Mouse (Mus musculus) liver, embryonic 13.5 days (tissue): ENCODE data around the gene Kmt2a. TPM values are rescaled to one million over a fixed set of nuclear protein-coding genes. Genes with fewer than 3 reads are reported as not detected.
A peak's percentile ranks its signal among the peaks of the same experiment; 100 is the strongest.

ENCODE experiments used
- ATAC-seq: fragments of 200-750 bp; cut with Nextera tagmentation; 2 replicates; pipeline ENCODE4 v1.8.0; 2017; ENCODE audit warnings: low read depth, mild to moderate bottlenecking, moderate number of reproducible peaks, moderate library complexity
- DNase-seq: peaks from one replicate; pipeline ENCODE4 v3.0.0; 2022
- H3K27ac ChIP-seq: fragments of 300-500 bp; sonication (generic); 2 replicates; pipeline ENCODE4 v1.5.1; 2015; ENCODE audit warnings: moderate library complexity, mild to moderate bottlenecking, inconsistent platforms
- H3K27me3 ChIP-seq: fragments of 300-500 bp; sonication (generic); 2 replicates; pipeline ENCODE4 v1.6.1; 2015; ENCODE audit warnings: mild to moderate bottlenecking, inconsistent platforms
- H3K36me3 ChIP-seq: fragments of 300-500 bp; sonication (generic); 2 replicates; pipeline ENCODE4 v1.6.1; 2015; ENCODE audit warnings: mild to moderate bottlenecking, inconsistent platforms
- H3K4me1 ChIP-seq: fragments of 300-500 bp; sonication (generic); replicated peaks from 2 replicates; pipeline ENCODE4 v1.6.1; 2015; ENCODE audit warnings: inconsistent platforms
- H3K4me2 ChIP-seq: fragments of 300-500 bp; sonication (generic); 2 replicates; pipeline ENCODE4 v1.6.1; 2015; ENCODE audit warnings: inconsistent platforms, mild to moderate bottlenecking, moderate library complexity
- H3K4me3 ChIP-seq: fragments of 300-500 bp; sonication (generic); replicated peaks from 2 replicates; pipeline ENCODE4 v1.5.1; 2015; ENCODE audit warnings: mild to moderate bottlenecking, inconsistent platforms
- H3K9ac ChIP-seq: fragments of 300-500 bp; sonication (generic); 2 replicates; pipeline ENCODE4 v1.6.1; 2015; ENCODE audit warnings: mild to moderate bottlenecking, inconsistent platforms
- H3K9me3 ChIP-seq: fragments of 300-500 bp; sonication (generic); replicated peaks from 2 replicates; pipeline ENCODE4 v1.6.1; 2016; ENCODE audit warnings: inconsistent platforms
- WGBS: fragments of 180-500 bp; shearing (Covaris S2); methylation state at CpG from one replicate; pipeline ENCODE4 v1.1.7; 2015; ENCODE audit not compliant: insufficient replicate concordance; 5-methylcytosine and 5-hydroxymethylcytosine counted together
- polyA plus RNA-seq: library from polyadenylated mRNA; unstranded; fragments of >200 nt; fragmentation: Nextera tagmentation; extraction: Ambion mirVana; gene quantifications from 2 replicates; pipeline ENCODE4 v1.2.1, GENCODE M21; 2015

Kmt2a gene
- polyA plus RNA-seq, 1 experiment from 2014 or later: 3.8 TPM

DNA sequence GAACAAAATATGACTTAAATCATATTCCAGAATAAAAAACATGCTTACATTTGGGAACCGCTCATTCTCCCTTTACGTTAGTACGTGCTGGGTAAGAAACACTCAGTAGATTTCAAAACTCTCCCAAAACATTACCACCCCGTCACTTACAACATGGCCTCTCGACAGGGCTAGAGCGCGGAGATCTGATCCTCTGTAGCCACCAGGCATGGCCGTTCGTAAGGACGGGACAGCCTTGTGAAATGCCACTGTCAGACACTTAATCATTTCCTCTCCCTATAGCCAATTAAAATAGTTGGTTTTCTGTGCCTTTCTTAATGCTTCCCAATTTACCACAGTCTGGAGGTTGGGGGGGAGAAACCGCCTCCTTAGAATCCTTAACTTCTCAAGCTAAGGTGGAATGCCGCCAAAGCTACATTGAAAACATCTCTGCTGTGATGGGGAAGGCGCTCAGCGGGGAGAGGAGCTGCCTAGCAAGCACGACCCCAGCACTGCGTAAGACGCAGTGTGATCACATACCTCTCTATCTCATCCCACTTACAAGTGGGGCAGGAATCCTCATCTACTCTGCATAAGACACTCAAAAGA, 23.6 kb downstream of the Kmt2a start:
- no peak overlapping the region for H3K9ac ChIP-seq
- peaks cover 17% of the 10 kb centered on the region for H3K4me1 ChIP-seq
- DNase-seq: no peak
- WGBS: 88% methylated on average over 17 of the region's 17 CpGs
- H3K27ac ChIP-seq: no peak overlapping the region
- no peak overlapping the region for H3K4me3 ChIP-seq
- no peaks in the 10 kb centered on the region for H3K27me3 ChIP-seq
- no peak overlapping the region for H3K4me2 ChIP-seq
- H3K9me3 ChIP-seq: no peaks in the 10 kb centered on the region
- peaks cover 25% of the 10 kb centered on the region for H3K36me3 ChIP-seq
- no peak for ATAC-seq

DNA sequence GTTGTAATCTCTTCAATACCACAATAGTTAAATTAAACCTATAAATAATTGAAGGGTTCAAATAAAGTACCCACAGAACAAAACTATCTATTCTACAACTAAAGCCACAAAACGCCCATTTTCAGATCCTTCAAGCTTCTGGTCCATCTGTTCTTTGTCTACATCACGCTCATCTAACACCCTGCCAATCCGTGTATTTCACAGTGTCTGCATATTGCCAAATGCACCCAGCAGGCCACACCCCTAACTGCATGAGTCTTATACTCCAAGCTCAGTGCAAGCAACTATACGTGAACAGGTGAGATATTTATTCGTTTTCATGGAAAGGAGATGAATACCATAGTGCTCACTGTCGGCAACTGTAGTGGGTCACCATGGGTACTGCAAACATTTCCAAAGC, 25.9 kb downstream of the Kmt2a start:
- DNase-seq: no peak
- WGBS: 74% methylated on average over 6 of the region's 6 CpGs

DNA sequence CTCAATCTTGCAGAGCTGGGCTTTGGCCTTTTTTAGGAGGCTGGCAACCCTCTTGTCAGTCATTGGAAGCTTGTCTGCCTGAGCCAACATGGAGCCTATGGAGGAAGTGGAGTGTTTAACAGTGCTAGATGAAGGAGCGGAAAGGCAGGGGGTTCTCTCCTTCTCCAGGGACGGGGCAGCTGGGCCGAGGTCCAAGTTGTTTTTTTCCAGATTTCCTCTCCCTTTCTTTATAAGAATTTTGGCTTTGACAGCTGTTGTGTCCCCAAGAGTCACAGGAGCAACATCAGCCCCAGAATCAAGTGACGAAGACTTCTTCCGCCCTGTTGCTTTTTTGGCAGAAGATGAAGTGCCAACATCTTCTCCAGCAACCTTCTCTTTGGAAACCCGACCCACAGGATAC, 33.6 kb downstream of the Kmt2a start:
- H3K4me3 ChIP-seq: no peak overlapping the region
- H3K4me1 ChIP-seq: no peaks in the 10 kb centered on the region
- no peak overlapping the region for H3K9ac ChIP-seq
- DNase-seq (no peak), ATAC-seq (no peak)
- H3K9me3 ChIP-seq: no peaks in the 10 kb centered on the region
- H3K36me3 ChIP-seq: peaks cover 77% of the 10 kb centered on the region
- H3K27me3 ChIP-seq: no peaks in the 10 kb centered on the region
- no peak overlapping the region for H3K4me2 ChIP-seq
- 91% methylated on average over 6 of the region's 6 CpGs for WGBS
- H3K27ac ChIP-seq: no peak overlapping the region

More for the DNA sequence above, 25.9 kb downstream of the Kmt2a start:
- H3K9me3 ChIP-seq: no peaks in the 10 kb centered on the region
- ATAC-seq: no peak
- H3K27me3 ChIP-seq: no peaks in the 10 kb centered on the region
- H3K4me3 ChIP-seq: no peak overlapping the region
- no peak overlapping the region for H3K27ac ChIP-seq
- no peak overlapping the region for H3K4me2 ChIP-seq
- no peak overlapping the region for H3K9ac ChIP-seq
- H3K36me3 ChIP-seq: peaks cover 9% of the 10 kb centered on the region
- H3K4me1 ChIP-seq: no peaks in the 10 kb centered on the region

DNA sequence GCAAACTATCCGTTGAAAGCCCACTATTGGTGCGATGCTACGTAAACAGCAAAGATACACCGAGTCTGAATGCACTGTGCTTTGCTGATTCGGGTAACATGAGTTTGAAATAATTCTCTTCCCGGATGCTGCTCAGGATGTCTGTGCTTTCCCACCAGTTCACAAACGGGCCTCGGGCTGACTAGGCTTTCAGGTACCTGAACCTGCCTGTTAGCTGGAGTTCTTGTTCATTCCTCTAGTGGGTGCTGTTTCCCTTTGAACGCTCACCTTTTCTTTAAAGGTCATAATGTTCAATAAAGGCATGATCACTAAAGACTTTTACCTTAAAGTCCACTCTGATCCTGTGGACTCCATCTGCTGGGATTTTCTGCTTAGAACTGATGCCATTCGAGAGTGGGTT, 39.9 kb downstream of the Kmt2a start:
- H3K36me3 ChIP-seq: peaks cover 81% of the 10 kb centered on the region

DNA sequence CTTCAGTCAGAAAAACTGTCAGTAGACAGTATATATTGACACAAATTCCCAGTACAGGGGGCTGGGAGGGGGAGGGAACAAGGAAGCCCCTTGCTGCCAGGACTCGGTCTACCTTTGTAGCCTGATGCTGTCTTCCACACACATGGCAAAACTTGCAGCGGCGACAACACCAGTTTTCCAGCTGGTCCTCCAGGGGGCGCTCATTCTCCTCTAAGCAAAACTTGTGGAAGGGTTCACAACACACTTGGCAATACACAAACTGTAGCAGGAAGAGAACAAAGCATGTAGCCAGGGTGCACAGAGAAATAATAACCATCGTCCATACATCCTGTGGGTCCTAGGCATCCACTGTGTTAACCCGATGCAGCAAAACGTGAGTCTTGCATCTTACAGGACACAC, 44.7 kb downstream of the Kmt2a start:
- Histone ChIP-seq H3K9me3 (no peaks in the 10 kb centered on the region), H3K27me3 (no peaks in the 10 kb centered on the region), H3K4me3 (no peak overlapping the region), H3K4me1 (no peaks in the 10 kb centered on the region), H3K4me2 (no peak overlapping the region), H3K27ac (no peak overlapping the region), H3K9ac (no peak overlapping the region), H3K36me3 (peaks cover 80% of the 10 kb centered on the region)
- 50% methylated on average over 7 of the region's 7 CpGs for WGBS
- peak; percentile 54 for DNase-seq
- ATAC-seq: no peak

More for the DNA sequence above, 39.9 kb downstream of the Kmt2a start:
- WGBS: 78% methylated on average over 10 of the region's 10 CpGs
- DNase-seq: no peak
- Histone ChIP-seq H3K9ac (no peak overlapping the region), H3K4me1 (no peaks in the 10 kb centered on the region), H3K27me3 (no peaks in the 10 kb centered on the region), H3K4me3 (no peak overlapping the region), H3K9me3 (no peaks in the 10 kb centered on the region), H3K27ac (no peak overlapping the region), H3K4me2 (no peak overlapping the region)
- ATAC-seq: no peak

DNA sequence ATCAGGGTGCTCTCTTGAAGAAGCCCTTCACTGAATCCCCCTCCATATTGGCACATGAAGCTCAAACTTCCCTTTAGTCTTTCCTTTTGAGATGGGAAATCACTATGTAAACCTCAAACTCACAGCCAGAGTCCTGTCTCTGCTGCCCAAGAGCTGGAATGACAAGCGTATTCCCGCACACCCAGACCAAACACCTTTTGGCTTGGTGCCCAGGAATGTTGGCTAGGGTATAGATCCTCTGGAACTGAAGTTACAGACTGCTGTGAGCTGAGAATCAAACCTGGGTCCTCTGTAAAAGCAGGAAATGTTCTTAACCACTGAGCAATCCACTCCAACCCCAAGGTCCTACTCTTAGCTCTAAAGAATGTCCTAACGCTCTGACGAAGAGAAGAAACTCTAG, 48.7 kb downstream of the Kmt2a start:
- Histone ChIP-seq H3K4me1 (no peaks in the 10 kb centered on the region), H3K4me2 (no peak overlapping the region), H3K4me3 (no peak overlapping the region), H3K9ac (no peak overlapping the region), H3K36me3 (peaks cover 85% of the 10 kb centered on the region), H3K27ac (no peak overlapping the region), H3K27me3 (no peaks in the 10 kb centered on the region), H3K9me3 (no peaks in the 10 kb centered on the region)
- ATAC-seq (no peak), DNase-seq (no peak)
- 86% methylated on average over 4 of the region's 4 CpGs for WGBS

DNA sequence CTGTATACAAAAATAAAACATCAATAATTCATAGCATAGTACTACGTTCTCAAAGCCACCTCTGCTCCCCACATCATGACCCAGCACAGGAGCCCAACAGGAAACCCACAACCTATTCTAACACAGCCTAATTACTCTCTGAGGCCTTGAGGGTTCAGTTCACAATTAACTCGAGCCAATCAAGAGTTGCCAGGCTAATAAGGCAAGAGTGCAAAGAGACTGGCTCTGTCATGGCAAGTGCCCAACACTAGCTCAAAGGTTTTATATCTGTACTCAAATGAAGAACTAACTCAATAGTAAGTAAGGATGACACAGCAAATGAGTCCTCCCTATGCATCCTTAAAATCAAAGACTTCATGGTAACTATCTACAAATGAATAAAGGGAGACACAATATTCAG, 50.6 kb downstream of the Kmt2a start:
- ATAC-seq (no peak), DNase-seq (no peak)
- H3K27me3 ChIP-seq: no peaks in the 10 kb centered on the region
- H3K4me2 ChIP-seq: no peak overlapping the region
- 73% methylated on average over 2 of the region's 2 CpGs for WGBS
- H3K27ac ChIP-seq: no peak overlapping the region
- H3K4me3 ChIP-seq: no peak overlapping the region
- no peaks in the 10 kb centered on the region for H3K9me3 ChIP-seq
- H3K9ac ChIP-seq: no peak overlapping the region
- no peaks in the 10 kb centered on the region for H3K4me1 ChIP-seq
- peaks cover 89% of the 10 kb centered on the region for H3K36me3 ChIP-seq

DNA sequence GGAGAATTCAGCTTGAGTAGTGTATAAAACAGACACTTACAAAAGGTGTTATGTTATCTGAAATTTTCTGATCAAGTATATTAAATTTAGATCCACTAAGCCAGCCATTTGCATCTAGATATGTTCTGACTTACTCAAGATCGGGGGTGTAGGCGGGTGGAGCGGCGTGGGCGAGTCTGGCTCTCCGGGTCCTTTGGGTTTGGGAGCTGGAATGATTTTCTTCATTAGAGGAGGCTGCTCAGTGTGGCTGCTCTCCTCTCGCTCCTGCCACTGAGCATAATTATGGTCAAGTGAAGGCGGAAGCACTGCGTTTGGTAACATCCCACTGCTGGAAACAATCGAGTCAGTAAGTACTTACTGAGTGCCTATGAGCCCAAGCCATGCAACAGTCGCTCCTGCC, 52.2 kb downstream of the Kmt2a start:
- Histone ChIP-seq H3K27me3 (no peaks in the 10 kb centered on the region), H3K36me3 (peaks cover 89% of the 10 kb centered on the region), H3K9ac (no peak overlapping the region), H3K4me1 (no peaks in the 10 kb centered on the region), H3K4me2 (no peak overlapping the region), H3K9me3 (no peaks in the 10 kb centered on the region), H3K4me3 (no peak overlapping the region), H3K27ac (no peak overlapping the region)
- 88% methylated on average over 11 of the region's 11 CpGs for WGBS
- ATAC-seq (no peak), DNase-seq (no peak)

DNA sequence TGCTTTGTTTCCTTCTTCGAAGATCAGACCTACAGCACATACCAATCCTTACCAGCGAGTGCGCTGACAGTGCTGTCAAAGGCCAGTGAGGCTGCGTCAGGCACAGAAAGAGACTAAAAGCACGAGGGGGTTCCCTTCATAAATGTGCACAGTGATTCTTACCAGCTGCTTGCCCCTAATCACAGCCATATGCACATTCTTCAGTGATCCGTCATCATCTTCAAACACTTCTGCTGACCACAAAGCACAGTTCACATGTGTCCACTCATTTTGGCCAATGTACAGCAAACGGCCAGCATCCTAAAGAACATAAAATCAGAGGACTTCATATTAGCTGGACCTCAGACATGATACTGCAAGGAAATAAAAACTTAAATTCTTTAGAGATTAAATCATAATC, 54.4 kb downstream of the Kmt2a start:
- no peak for DNase-seq
- 88% methylated on average over 7 of the region's 7 CpGs for WGBS
- H3K36me3 ChIP-seq: peaks cover 90% of the 10 kb centered on the region
- no peaks in the 10 kb centered on the region for H3K4me1 ChIP-seq
- H3K27me3 ChIP-seq: no peaks in the 10 kb centered on the region
- no peak overlapping the region for H3K9ac ChIP-seq
- no peak for ATAC-seq
- no peak overlapping the region for H3K27ac ChIP-seq
- H3K4me3 ChIP-seq: no peak overlapping the region
- H3K9me3 ChIP-seq: no peaks in the 10 kb centered on the region
- no peak overlapping the region for H3K4me2 ChIP-seq

DNA sequence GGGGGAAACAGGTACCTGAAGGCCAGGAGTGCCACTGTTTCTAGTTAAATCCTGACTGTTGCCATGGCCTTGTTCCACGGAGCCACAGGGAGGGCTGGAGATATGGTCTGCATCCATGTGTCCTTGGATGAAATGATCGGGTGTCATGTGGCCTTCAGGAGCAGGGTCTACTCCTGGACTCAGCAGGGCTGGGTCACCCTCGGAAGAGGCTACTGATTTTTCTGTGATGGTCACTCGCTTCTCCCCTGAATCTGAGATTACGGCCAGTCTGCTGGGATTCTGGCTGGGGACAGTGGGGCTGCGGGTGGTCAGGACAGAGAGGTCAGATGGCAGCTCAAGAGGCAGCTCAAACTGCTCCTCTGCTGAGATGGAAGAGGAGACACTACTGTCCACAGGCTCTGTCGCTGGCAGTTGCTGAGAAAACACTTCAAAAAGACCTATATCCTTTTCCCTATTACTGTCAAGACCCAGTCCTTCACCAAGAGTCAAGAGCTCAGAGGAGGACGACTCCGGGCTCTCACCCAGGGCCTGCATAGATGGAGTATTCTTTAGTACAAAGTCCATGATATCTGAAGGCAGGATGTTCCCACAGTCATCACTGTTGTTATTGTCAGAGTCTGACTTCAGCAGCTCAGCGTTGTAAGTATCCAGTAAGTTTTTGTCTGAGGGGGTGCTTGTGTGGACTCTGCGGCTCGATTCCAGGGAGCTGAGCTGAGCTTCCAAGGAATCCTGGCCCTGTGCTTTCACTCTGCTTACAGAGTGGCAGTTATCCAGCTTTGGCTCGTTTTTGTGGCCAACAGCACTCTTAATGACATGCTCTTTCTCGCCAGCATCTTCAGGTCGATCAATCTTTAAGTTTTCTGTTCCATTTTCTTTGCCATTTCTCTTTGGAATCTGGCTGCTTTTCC, 60.9 kb downstream of the Kmt2a start:
- Histone ChIP-seq H3K9me3 (no peaks in the 10 kb centered on the region), H3K4me3 (no peak overlapping the region), H3K9ac (no peak overlapping the region), H3K27ac (no peak overlapping the region), H3K4me1 (no peaks in the 10 kb centered on the region), H3K27me3 (no peaks in the 10 kb centered on the region), H3K36me3 (peaks cover 99% of the 10 kb centered on the region), H3K4me2 (no peak overlapping the region)
- ATAC-seq (no peak), DNase-seq (no peak)
- 85% methylated on average over 15 of the region's 15 CpGs for WGBS

DNA sequence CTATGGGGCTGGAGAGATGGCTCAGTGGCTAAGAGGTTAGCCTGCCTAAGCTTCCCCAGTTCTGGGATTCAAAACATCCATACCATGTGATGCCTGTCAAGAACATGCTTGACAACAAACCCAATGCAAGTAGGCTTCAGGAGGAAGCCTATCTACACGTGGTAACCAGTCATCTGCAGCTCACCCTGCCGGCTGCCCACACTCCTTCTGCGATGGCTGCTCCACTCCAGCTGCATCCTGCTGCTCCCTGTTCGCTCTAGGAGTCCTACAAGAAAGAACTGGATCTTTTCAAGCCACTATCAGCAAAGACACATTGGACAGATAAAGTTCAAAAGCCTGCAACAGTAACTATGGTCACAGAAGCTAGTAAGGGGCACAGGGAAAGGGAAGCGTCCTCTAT, 63.6 kb downstream of the Kmt2a start:
- no peak overlapping the region for H3K4me3 ChIP-seq
- H3K4me2 ChIP-seq: no peak overlapping the region
- no peaks in the 10 kb centered on the region for H3K4me1 ChIP-seq
- H3K36me3 ChIP-seq: peaks cover 99% of the 10 kb centered on the region
- ATAC-seq (no peak), DNase-seq (no peak)
- no peak overlapping the region for H3K9ac ChIP-seq
- 69% methylated on average over 5 of the region's 5 CpGs for WGBS
- no peak overlapping the region for H3K27ac ChIP-seq
- no peaks in the 10 kb centered on the region for H3K27me3 ChIP-seq
- no peaks in the 10 kb centered on the region for H3K9me3 ChIP-seq

DNA sequence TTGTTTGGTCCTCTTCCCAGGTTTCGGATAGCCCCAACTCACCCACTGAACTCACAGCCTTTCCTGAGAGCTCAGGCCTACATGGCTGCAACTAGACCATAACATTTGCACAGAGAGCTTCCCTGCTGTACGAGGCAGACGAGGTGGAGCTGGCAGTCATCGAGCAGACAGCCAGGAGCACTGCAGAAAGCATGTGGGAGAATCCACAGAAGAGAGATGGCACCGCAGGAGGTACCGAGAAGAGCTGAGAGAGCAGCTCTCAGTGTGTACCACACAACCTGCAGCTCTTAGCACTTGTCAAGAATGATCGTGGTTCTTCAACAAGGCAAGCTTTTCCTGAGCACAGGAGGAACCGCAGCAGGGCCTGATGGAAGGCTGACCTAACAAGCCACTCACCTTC, 66.9 kb downstream of the Kmt2a start:
- Histone ChIP-seq H3K27ac (no peak overlapping the region), H3K27me3 (no peaks in the 10 kb centered on the region), H3K4me2 (no peak overlapping the region), H3K4me3 (no peak overlapping the region), H3K36me3 (peaks cover 97% of the 10 kb centered on the region), H3K9me3 (no peaks in the 10 kb centered on the region), H3K9ac (no peak overlapping the region), H3K4me1 (no peaks in the 10 kb centered on the region)
- ATAC-seq: no peak
- no peak for DNase-seq
- WGBS: 82% methylated on average over 8 of the region's 8 CpGs
